Mouse (Mus musculus) monocyte, adult 2 months (primary cell): ENCODE measurements around the gene Prpf3.
"Not testable (repeated sequence)": the region's sequence is repeated elsewhere in the genome, so short reads cannot be mapped to it uniquely, and the experiment has no call there.

Experiments used
- DNase-seq, 2 experiments: peaks; one replicate each; pipeline ENCODE4 v3.0.0; 2022; ENCODE audit warnings: low spot score in 2 of 2, low read depth in 1 of 2

Prpf3 gene

GRCm38 (mm10) chr3:95820046-95821010 lies 35.4 kb downstream of the Prpf3 start:
- DNase-seq, result no peak

- peak; percentile 98 to 99 for DNase-seq
Measured at GRCm38 (mm10) chr3:95819351-95819985, 36.2 kb downstream of the Prpf3 start.

GRCm38 (mm10) chr3:95818571-95819288 lies 37.0 kb downstream of the Prpf3 start, which contains the start of gene Rprd2:
Gene Rprd2, minus strand, starts transcription at chr3:95818863.
- DNase-seq, result peak; percentile 28 to 61

- DNase-seq, result peak in 1 of 2 experiments; percentile 0
Measured at GRCm38 (mm10) chr3:95818026-95818511, 37.6 kb downstream of the Prpf3 start.

- no peak for DNase-seq
Measured at GRCm38 (mm10) chr3:95816681-95817080, 39.0 kb downstream of the Prpf3 start.

GRCm38 (mm10) chr3:95808384-95808783 lies 47.3 kb downstream of the Prpf3 start:
- DNase-seq, result no peak

- DNase-seq, result not testable (repeated sequence)
Measured at GRCm38 (mm10) chr3:95807630-95808029, 48.1 kb downstream of the Prpf3 start.

GRCm38 (mm10) chr3:95806677-95807076 lies 49.0 kb downstream of the Prpf3 start:
- no peak for DNase-seq

GRCm38 (mm10) chr3:95803851-95804250 lies 51.8 kb downstream of the Prpf3 start:
- no peak for DNase-seq

- DNase-seq, result no peak
Measured at GRCm38 (mm10) chr3:95798756-95799155, 56.9 kb downstream of the Prpf3 start.

- DNase-seq, result no peak
Measured at GRCm38 (mm10) chr3:95794299-95794698, 61.4 kb downstream of the Prpf3 start.

- DNase-seq, result no peak
Measured at GRCm38 (mm10) chr3:95793662-95794061, 62.0 kb downstream of the Prpf3 start.

GRCm38 (mm10) chr3:95785501-95785900 lies 70.2 kb downstream of the Prpf3 start:
- DNase-seq, result no peak
